ENCODE assay signal across 8 mouse cellular contexts in the genomic region with DNA sequence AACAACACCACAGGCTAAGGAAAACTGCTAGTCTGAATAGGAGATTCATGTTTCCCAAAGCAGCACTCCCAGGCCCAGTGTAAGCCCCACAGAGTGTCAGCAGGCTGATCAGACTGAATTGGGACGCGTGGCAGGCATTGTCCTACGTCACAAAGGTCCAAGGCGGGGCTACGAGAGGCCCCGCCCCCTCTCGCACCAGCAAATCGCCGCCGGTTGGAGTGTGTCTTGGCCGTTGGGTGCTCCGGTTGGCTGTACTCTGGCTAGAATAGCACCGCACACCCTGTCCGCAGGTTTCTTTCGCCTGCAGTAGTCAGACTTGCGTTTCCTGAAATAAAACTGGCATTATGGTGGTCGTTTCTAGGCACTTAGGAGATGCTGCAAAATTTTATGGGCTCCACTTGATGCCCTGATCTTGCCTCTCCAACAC. TPM values are rescaled to one million over a fixed set of nuclear protein-coding genes. Genes with fewer than 3 reads are reported as not detected.
DNase-seq lines count a peak whose midpoint lies in the region; ATAC-seq and TF ChIP-seq lines count a peak whose summit lies in the region.

TSS of gene Fkbp7 (minus strand) at position 151 of the 427 bp plus-strand sequence.

- 1% methylated on average over 17 of the region's 17 CpGs for WGBS in forebrain, embryonic 11.5 days
- WGBS in heart, embryonic 16.5 days, result under 1% methylated on average over 17 of the region's 17 CpGs
- WGBS in liver, embryonic 14.5 days (ENCODE audit: insufficient replicate concordance), result under 1% methylated on average over 17 of the region's 17 CpGs
- under 1% methylated on average over 17 of the region's 17 CpGs for WGBS in stomach, embryonic 15.5 days

- H3K4me2 ChIP-seq in forebrain, embryonic 11.5 days (ENCODE audit: low read depth, low read length, severe bottlenecking), result peak within 1 kb of the TSS; percentile 65
- peak within 1 kb of the TSS; percentile 61 for H3K4me2 ChIP-seq in heart, embryonic 16.5 days (ENCODE audit: low read depth, low read length)
- peak within 1 kb of the TSS; percentile 88 for H3K4me2 ChIP-seq in liver, embryonic 14.5 days (ENCODE audit: low read depth)
- peak within 1 kb of the TSS; percentile 56 for H3K4me2 ChIP-seq in stomach, embryonic 15.5 days

- peaks cover 48% of the 10 kb centered on the region for H3K4me1 ChIP-seq in E14TG2a.4 (replicated peaks; ENCODE audit: low read depth, low read length)
- peaks cover 10% of the 10 kb centered on the region; the same call in 1 of the 2 replicates for H3K4me1 ChIP-seq in forebrain, embryonic 11.5 days (replicated peaks; ENCODE audit: control insufficient read depth, insufficient read depth, low read length)
- peaks cover 28% of the 10 kb centered on the region for H3K4me1 ChIP-seq in heart, embryonic 16.5 days (ENCODE audit: control insufficient read depth, insufficient read depth, low read length)
- H3K4me1 ChIP-seq in liver, embryonic 14.5 days (replicated peaks; ENCODE audit: control insufficient read depth in 2 of 2, insufficient read depth in 2 of 2, low read length in 1 of 2), result peaks cover 10 to 17% of the 10 kb centered on the region in 2 experiments
- H3K4me1 ChIP-seq in stomach, embryonic 15.5 days, result peaks cover 11% of the 10 kb centered on the region; the same call in 1 of the 2 replicates

- peak within 1 kb of the TSS; percentile 70 for H3K4me3 ChIP-seq in E14TG2a.4 (replicated peaks; ENCODE audit: low read length)
- peak within 1 kb of the TSS; percentile 34 for H3K4me3 ChIP-seq in forebrain, embryonic 11.5 days (ENCODE audit: low read depth, low read length)
- H3K4me3 ChIP-seq in heart, embryonic 16.5 days (ENCODE audit: low read length), result peak within 1 kb of the TSS; percentile 55
- H3K4me3 ChIP-seq in liver, embryonic 14.5 days (ENCODE audit: insufficient read depth in 1 of 2, low read depth in 2 of 2, low read length in 2 of 2), result peak within 1 kb of the TSS; percentile 56 to 58
- H3K4me3 ChIP-seq in stomach, embryonic 15.5 days (replicated peaks), result peak within 1 kb of the TSS; percentile 47

- TF ChIP-seq EP300 in liver, embryonic 14.5 days (IDR thresholded peaks at IDR 0.05; ENCODE audit: low read depth), result no peak

- peak within 1 kb of the TSS; percentile 69 for H3K9ac ChIP-seq in forebrain, embryonic 11.5 days (ENCODE audit: low read length)
- peak within 1 kb of the TSS; percentile 61 for H3K9ac ChIP-seq in heart, embryonic 16.5 days (ENCODE audit: low read length)
- peak within 1 kb of the TSS; percentile 70 for H3K9ac ChIP-seq in liver, embryonic 14.5 days (replicated peaks)
- peak within 1 kb of the TSS; percentile 17; the same call in 1 of the 2 replicates for H3K9ac ChIP-seq in stomach, embryonic 15.5 days

- TF ChIP-seq CTCF in E14TG2a.4 (conservative IDR thresholded peaks at IDR 0.05; ENCODE audit: low read length), result no peak
- TF ChIP-seq CTCF in liver, embryonic 14.5 days (IDR thresholded peaks at IDR 0.05; ENCODE audit: low read depth), result no peak

- DNase-seq in c-Kit-positive CD71-positive TER-119-negative erythroid progenitor cells, embryonic 14.5 days (ENCODE audit: low read depth), result peak; percentile 86
- peak; percentile 96 for DNase-seq in forebrain, embryonic 11.5 days (ENCODE audit: low spot score)
- peak; percentile 94 for DNase-seq in kidney, postnatal 25 days
- peak; percentile 76 to 81 (median 79) for DNase-seq in liver, embryonic 14.5 days (ENCODE audit: low read depth in 3 of 3, low spot score in 3 of 3)
- peak; percentile 93 for DNase-seq in neural tube, embryonic 10.5 days (ENCODE audit: extremely low spot score, low spot score)

- no peaks in the 10 kb centered on the region for H3K27me3 ChIP-seq in E14TG2a.4 (ENCODE audit: insufficient read depth, low read length)
- H3K27me3 ChIP-seq in forebrain, embryonic 11.5 days (ENCODE audit: control insufficient read depth, insufficient read depth, low read length), result no peaks in the 10 kb centered on the region
- H3K27me3 ChIP-seq in heart, embryonic 16.5 days (ENCODE audit: control insufficient read depth, insufficient read depth, low read length), result no peaks in the 10 kb centered on the region
- no peaks in the 10 kb centered on the region for H3K27me3 ChIP-seq in liver, embryonic 14.5 days (ENCODE audit: control insufficient read depth, insufficient read depth, low read length)
- H3K27me3 ChIP-seq in stomach, embryonic 15.5 days (replicated peaks), result no peaks in the 10 kb centered on the region

- peaks cover 8% of the 10 kb centered on the region for H3K36me3 ChIP-seq in E14TG2a.4 (ENCODE audit: insufficient read depth, low read length)
- H3K36me3 ChIP-seq in forebrain, embryonic 11.5 days (ENCODE audit: control insufficient read depth, insufficient read depth, low read length), result no peaks in the 10 kb centered on the region
- no peaks in the 10 kb centered on the region for H3K36me3 ChIP-seq in heart, embryonic 16.5 days (ENCODE audit: control insufficient read depth, insufficient read depth)
- no peaks in the 10 kb centered on the region for H3K36me3 ChIP-seq in liver, embryonic 14.5 days (replicated peaks; ENCODE audit: control insufficient read depth, insufficient read depth, low read depth)
- no peaks in the 10 kb centered on the region for H3K36me3 ChIP-seq in stomach, embryonic 15.5 days

- peak within 1 kb of the TSS; percentile 48 for H3K27ac ChIP-seq in forebrain, embryonic 11.5 days (ENCODE audit: low read depth, low read length)
- H3K27ac ChIP-seq in heart, embryonic 16.5 days (ENCODE audit: low read length), result peak within 1 kb of the TSS; percentile 66
- H3K27ac ChIP-seq in liver, embryonic 14.5 days, result peak within 1 kb of the TSS; percentile 29
- H3K27ac ChIP-seq in stomach, embryonic 15.5 days, result peak within 1 kb of the TSS; percentile 77

- ATAC-seq in forebrain, embryonic 11.5 days (replicated peaks; ENCODE audit: low FRiP score), result peak; percentile 95
- ATAC-seq in heart, embryonic 16.5 days (replicated peaks; ENCODE audit: extremely low read depth, insufficient read depth, low FRiP score), result peak; percentile 89
- peak; percentile 87 for ATAC-seq in liver, embryonic 14.5 days (ENCODE audit: insufficient read depth)
- peak; percentile 90 for ATAC-seq in stomach, embryonic 15.5 days (ENCODE audit: insufficient read depth, low FRiP score, low read depth)

- H3K9me3 ChIP-seq in E14TG2a.4 (ENCODE audit: low read length), result no peaks in the 10 kb centered on the region
- H3K9me3 ChIP-seq in forebrain, embryonic 11.5 days (ENCODE audit: control insufficient read depth, low read length), result no peaks in the 10 kb centered on the region
- no peaks in the 10 kb centered on the region for H3K9me3 ChIP-seq in heart, embryonic 16.5 days (replicated peaks; ENCODE audit: control insufficient read depth, low read length)
- no peaks in the 10 kb centered on the region for H3K9me3 ChIP-seq in liver, embryonic 14.5 days (ENCODE audit: control insufficient read depth, low read length)
- no peaks in the 10 kb centered on the region for H3K9me3 ChIP-seq in stomach, embryonic 15.5 days

RNA-seq across cellular contexts. Expression of gene Fkbp7, which starts in this region (rescaled TPM):
- polyA plus RNA-seq in forebrain, embryonic 11.5 days (2014; fragmentation: Nextera tagmentation; extraction: Ambion mirVana), result 13.2 and 14.3 TPM in 2 replicates
- 52.7 and 59.6 TPM in 2 replicates for polyA plus RNA-seq in heart, embryonic 16.5 days (2015; fragmentation: Nextera tagmentation; extraction: Ambion mirVana)
- polyA plus RNA-seq in liver, embryonic 14.5 days (2012; rRNA removed), result 1.3 and 2.5 TPM in 2 replicates
- polyA plus RNA-seq in liver, embryonic 14.5 days (2014; fragmentation: Nextera tagmentation; extraction: Ambion mirVana), result 4.2 and 4.8 TPM in 2 replicates
- polyA plus RNA-seq in stomach, embryonic 15.5 days (2015; fragmentation: Nextera tagmentation; extraction: Ambion mirVana), result 68.8 and 74.0 TPM in 2 replicates

Comparison
In these comparisons a context has a peak if more than half of its experiments do, and no peak if none do; other contexts are left out.
1. Peak in every context shown above with its lines: DNase-seq, ATAC-seq, H3K4me3 ChIP-seq and H3K27ac ChIP-seq.
2. H3K9ac ChIP-seq: peak in every context shown above with its lines; median percentile 70 in liver, embryonic 14.5 days; 69 in forebrain, embryonic 11.5 days; 61 in heart, embryonic 16.5 days; 17 in stomach, embryonic 15.5 days.